Mouse (Mus musculus) gastrocnemius, postnatal 4 days (tissue): ENCODE results near the gene Orc2. TPM values are rescaled to one million over a fixed set of nuclear protein-coding genes. Genes with fewer than 3 reads are reported as not detected.
A peak's percentile ranks its signal among the peaks of the same experiment; 100 is the strongest.

ENCODE experiments used
- DNase-seq, 2 experiments: peaks; one replicate each; pipeline ENCODE4 v3.0.0; 2021 to 2022; ENCODE audit warnings: low spot score in 2 of 2, mixed read lengths in 2 of 2
- long read RNA-seq, 2 experiments: library from polyadenylated mRNA; stranded (forward); transcript quantifications; one replicate each; pipeline ENCODE4 v2.0.0; 2021
- total RNA-seq, 2 experiments: library from RNA; stranded (reverse); gene quantifications; 2 replicates each; pipeline ENCODE4 v1.2.3; 2021

Orc2 gene
- 10 to 100 TPM; 18.1 to 21.1 TPM for total RNA-seq
- long read RNA-seq, experiment 1, transcript Orc2-201 (18 exons, 3,561 nt) = major isoform, 19 of 27 reads
- long read RNA-seq, experiment 1, partial matches to known transcripts = 1 of 27 reads
- long read RNA-seq, experiment 1, other reads (novel, unspliced or antisense) = 7 of 27 reads
- long read RNA-seq, experiment 2, transcript Orc2-201 (18 exons, 3,561 nt) = major isoform, 11 of 18 reads
- long read RNA-seq, experiment 2, partial matches to known transcripts = 1 of 18 reads
- long read RNA-seq, experiment 2, other reads (novel, unspliced or antisense) = 6 of 18 reads

DNA sequence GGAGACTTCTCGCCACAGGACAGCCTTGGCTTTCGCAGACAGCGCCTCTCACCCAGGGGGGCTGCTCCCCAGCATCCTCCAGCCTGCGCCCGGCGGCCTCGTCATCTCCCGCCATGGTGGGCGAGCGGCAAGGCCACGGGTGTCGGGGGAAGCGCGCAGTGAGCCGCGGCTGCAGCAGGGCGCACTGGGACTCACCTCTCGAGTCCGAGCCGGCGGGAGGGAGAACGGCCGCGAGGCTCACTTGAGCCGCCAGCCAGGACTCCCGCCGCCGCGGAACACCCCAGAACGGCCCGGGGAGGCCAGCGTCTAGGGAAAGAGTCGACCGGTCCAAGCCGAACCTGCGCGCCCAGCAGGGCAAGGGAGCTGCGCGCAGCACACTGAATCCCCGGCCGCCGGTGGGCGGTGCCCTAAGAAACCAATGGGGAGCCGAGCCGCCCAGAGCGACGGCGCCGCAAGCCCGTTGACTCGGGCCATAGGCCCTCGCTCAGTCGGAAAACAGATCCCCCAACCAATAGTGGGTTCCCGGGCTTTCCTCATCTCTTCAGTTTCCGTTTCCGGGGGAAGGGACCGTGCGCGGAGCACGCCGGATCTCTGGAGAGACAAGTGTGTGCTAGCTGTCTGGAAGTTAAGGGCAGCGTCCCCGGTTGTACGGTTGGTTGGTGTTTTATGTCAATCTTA, at the start of gene Orc2:
Gene Orc2 (minus strand): TSS at position 533 of the 678 bp plus-strand sequence.
- DNase-seq = peak; percentile 80 to 91

DNA sequence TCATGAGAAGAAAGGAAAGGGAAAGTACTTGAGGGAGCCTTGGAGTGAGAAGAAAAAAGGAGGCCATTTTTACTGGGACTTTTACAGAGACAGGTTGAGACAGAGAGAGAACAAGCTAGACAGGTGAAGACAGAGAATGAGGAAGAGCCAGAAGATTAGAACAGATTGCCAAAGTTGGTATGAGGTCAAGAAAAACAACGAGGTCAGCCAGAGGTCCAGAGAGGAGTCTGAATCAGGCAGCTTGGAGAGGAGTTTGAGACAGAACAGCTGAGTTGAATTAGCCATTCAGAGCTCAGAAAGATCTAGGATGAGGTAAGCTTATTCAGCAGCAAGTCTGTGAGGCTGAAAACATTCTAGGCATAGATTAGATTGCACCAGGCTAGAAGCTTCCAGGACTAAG, 36.5 kb upstream of the Orc2 start:
- DNase-seq = no peak

DNA sequence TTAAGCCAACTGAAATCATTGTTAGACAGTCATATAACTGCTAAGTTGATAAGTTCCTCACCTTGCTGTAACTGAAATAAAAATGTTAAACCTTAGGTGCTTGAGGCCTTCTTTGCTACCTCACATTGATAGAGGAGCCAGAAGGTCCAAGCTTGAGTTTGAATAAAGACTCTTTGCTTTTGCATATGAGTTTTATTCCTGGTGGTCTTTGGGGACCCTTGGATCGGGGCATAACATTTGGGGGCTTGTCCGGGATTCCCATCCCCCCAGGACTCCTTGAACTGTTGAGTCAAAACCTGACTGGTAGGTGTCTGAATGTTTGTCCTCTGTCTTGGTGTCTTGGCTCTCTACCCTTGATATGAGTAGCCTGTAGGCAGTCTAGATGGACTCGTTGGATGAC, 2.3 kb upstream of the Orc2 start:
- DNase-seq = no peak

DNA sequence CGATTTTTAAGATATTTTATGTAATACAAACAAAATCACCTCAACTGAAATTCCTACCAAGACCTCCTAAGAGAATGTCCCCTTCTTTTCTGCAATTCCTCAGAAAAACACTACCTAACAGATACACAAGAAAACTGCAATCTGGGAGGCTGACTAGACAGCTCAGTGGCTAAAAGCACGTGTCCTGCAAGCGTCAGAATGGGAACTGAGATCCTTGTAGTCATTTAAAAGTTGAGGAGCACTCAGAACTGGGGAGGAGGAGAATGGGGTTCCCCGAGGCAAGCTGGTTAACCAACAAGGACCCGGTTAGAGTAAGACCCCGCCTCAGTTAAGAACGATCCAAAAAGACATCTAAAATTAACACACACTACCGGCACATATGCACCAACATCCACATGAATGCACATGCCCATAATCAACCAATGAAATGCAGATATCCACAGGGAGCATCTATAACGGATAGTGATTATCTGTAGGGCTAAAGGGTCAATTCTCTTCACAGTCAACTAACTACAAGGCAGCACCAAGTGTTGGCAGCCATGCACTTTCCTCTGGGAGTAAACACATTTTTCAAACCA, 1.0 kb downstream of the Orc2 start:
- no peak for DNase-seq

DNA sequence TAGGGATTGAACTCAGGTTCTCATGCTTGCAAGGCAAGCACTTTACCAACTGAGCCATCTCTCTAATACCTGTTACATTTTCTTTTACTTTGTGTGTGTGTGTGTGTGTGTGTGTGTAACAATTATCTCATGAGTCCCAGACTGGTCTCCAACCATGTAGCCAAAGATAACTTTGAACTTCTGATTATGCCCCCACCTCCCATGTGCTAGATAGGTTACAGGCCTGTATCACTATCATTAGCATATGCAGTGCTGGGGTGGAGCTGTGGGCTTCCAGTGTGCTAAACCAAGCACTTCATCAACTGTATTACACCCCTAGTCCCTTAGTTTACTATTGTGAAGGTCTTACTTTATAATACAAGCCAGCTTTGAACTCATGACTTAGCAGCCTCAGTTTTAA, 1.8 kb downstream of the Orc2 start:
- no peak for DNase-seq

DNA sequence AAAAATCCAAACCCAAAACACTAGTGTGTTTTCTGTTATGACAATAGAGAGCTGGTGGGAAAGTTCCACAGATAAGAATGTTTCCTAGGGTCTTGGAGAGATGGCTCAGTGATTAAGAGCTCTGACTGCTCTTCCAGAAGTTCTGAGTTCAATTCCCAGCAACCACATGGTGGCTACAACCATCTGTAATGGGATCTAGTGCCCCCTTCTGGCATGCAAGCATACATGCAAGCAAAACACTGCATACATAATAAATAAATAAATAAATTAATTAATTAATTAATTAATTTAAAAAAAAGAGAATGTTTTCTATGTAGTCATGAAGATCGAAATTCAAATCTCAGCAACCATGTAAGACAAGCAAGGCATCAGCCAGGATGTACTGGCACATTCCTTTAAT, 6.2 kb downstream of the Orc2 start:
- no peak for DNase-seq

DNA sequence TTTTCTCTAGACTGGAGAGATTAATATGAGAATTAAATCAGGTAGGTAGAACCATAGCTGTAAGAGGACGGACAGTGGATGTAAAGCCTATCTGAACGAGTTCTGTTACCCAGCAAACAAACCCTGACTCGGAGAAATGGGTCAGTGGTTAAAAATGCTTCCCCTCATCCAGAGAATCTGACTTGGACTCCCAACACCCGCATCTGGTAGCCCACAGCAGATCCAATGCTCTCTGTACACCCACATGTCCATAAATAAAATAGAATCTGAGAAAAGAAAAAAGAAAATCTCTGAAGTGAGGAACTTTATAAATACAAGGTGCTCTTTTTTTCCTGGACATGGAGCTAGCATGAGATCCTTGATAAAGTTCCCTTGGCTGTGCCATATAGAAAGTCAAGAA, 7.2 kb downstream of the Orc2 start:
- DNase-seq = no peak

DNA sequence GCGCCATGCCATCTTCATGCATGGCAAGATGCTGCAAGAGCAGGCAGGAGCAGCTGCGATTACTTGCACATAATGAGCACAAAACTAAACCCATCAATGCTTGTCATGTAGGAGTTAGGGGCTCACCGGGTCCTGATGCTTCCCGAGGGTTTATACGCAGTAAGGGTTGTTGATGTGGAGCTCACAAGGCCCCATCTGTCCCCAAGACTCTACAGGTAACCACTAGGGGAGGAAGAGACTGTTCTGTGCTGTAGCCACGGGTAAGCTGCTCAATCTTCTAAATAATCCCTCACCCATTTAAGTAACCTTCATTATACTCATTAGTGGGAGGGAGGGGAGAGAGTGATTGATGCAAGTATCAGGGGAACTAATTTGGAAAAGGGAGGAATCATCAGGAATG, 9.3 kb downstream of the Orc2 start:
- DNase-seq = no peak

DNA sequence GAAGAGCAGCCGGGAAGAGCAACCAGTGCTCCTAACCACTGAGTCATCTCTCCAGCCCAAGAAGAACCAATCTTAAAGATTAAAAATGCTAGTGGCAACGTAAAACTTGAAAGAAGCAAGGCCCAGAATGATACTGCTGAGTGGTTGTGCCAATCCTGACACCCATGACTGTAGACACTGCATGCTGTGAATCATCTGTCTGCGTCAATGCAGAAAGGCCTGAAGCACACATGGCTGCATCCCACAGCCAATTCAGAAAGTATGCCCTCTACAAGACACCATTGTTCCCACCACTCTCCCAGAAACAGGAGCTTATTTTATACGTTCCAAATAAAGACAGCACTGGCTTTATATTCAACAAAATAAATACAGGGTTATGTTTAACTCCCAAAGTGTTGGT, 22.3 kb downstream of the Orc2 start:
- DNase-seq = no peak

DNA sequence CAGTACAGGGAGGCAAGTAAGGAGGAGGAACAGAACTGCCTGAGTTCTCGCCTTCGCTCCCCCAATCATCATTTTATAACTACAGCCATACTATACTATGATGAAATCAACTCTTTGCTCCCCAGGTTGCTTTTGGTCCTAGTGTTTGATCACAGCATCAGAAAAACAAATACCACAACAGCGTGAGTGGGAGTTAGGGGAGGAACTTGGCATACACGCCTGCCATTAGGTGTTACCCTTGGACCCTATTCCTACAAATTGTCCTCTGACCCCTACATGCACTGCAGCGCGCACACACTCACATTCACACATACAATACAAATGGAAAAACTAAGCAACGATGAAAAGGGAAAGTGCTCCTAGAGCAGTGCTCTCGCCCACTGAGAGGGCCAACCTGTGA, 29.2 kb downstream of the Orc2 start:
- no peak for DNase-seq

DNA sequence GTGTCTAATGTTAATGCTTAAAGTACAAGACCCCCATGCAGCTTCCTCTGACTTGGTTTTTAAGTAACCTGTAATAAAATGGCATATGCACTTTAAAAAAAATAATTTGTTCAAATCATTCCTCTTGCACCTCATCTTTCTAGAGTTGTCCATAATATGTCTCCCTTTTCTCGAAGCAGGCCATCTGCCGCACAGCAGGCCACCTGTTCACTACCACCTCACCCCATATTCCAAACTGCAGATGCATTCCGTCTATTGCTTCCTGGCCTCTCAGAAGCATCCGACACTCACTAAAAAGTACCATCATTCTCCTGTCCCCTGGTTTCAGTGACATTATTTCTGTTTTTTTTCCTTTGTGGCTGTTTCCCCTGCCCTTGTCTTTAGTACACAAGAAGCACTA, 39.3 kb downstream of the Orc2 start:
- no peak for DNase-seq

DNA sequence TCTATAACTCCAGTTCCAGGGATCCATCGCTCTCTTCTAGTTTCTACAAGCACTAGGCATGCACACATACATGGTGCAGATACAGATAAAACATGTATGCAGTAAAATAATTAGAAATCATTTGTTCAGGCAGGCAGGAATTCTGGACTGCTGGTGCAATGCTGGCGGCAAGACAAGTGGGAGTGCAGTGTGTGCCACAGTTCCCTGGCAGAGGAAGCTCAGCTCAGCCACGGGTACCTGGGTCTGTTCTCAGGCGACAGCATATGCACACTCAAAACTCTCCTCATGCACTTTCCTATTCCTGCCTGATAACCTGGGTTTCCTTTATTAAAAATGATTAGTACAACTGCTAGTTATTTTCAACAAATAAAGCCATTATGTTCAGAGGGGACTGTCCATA, 39.9 kb downstream of the Orc2 start:
- DNase-seq = no peak

DNA sequence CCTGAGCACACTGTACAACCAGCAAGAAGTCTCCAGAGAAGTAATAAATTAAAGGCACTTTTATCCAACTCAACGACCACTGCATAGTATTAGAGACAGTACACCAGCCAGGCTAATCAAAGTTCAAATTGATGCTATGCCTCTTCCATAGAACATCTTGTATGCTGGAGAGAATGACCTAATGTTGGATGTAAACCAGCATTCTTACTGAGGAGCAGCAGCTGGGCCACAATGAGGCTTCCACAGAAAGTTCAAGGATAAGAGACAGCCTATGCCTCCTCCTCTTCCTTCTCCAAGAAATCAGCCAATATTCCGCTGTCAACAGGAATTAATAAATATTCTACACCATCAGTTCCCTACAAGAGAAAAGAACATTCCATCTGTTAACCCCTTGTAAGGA, 41.0 kb downstream of the Orc2 start:
- DNase-seq = no peak

DNA sequence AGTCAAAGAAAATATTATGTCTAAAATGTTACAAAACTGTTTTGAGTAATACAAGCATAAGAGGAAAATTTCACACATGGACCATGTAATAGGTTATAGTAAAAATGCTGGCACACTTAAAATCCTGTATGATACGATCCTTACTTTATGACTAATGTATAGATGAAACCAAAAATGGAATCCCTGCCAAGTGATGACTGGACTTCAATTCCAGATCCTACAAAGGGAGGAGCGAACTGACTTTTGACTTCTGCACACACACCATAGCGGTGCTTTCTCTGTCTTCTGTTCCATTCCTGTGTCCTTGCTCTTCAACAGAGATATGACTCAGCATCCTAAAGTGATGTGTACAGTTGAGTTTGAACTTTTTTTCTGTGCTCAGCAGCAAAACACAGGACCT, 44.3 kb downstream of the Orc2 start:
- DNase-seq = no peak

DNA sequence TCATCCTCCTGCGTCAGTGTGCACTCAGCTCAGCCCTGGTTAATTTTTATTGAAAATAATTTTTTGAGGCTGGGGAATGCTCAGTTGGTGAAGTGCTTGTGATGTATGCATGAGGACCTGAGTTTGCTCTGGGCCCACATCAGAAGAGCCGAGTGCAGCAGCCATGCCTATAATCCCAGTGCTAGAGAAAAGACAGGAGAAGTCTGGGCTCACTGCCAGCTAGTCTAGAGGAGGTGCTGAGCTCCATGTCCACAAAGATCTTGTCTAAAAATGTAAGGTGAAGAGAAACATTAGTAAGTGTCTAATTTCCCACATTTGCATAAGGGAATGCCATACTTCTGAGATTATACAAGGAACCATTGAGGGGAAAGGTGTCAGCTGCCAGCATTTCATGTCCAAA, 46.0 kb downstream of the Orc2 start:
- DNase-seq = no peak

DNA sequence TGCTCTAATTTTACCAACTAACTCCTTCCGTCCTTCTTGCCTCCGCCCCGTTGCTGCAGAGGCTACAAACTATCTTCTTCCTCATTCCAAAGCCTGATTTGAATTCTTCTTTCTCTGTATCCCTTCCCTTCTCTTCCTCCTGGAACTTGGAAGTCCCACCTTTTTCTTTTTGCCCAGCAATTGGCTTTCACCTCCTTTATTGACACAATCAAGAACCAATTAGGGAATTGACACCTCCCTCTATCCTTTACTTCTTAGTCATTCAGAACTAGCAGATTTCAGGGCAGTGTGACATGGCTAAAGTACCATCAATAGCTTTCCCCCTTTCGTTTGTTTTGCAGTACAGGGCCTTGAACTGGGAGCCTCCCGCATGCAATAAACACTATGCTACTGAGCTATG, 46.7 kb downstream of the Orc2 start:
- no peak for DNase-seq

DNA sequence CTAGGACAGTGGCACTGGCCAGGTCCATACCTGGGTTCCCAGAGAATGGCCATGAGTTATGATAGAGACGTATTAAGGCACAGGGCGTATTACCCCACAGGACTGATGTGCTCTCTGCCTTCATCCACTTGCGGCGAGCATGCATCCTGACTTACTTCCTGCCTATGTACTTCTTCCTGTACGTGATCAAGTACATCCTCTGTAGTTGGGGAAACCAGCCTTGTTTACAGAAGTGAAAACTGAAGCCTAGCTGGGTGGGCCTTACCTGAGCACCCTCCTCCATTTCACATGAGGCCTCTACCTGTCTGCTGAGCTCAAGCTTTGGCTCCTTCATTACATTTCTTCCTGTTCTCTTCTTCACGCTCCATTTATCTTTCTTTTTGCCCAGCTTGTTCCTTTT, 50.6 kb downstream of the Orc2 start:
- no peak for DNase-seq

DNA sequence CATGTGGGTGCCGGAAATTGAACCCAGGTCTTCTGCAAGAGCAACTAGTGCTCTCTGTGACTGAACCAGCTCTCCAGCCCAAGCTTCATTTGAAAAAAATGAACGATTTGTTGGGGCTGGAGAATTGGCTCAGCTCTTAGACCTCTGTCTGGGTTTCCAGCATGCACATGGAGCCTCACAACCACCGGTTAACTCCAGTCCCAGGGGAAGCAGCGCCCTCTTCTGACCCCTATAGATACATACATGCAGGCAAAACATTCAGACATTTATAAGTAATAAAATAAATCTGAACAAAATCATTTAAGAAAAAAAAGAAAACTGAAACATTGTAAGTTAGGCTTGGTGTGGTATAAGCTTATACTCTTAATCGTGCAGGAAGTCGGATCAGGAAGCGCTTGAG, 56.5 kb downstream of the Orc2 start:
- no peak for DNase-seq

DNA sequence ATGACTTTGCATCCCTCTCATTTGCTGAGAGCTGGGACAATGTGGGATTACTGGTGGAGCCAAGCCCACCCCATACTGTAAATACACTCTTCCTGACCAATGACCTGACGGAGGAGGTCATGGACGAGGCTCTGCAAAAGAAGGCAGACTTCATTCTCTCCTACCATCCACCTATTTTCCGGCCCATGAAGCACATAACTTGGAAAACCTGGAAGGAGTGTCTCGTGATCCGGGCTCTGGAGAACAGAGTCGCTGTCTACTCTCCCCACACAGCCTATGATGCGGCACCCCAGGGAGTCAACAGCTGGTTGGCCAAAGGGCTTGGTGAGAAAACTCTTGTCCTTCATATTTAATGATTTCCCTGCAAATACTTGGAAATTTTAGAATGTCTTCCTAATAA, 57.1 kb downstream of the Orc2 start:
- DNase-seq = no peak

DNA sequence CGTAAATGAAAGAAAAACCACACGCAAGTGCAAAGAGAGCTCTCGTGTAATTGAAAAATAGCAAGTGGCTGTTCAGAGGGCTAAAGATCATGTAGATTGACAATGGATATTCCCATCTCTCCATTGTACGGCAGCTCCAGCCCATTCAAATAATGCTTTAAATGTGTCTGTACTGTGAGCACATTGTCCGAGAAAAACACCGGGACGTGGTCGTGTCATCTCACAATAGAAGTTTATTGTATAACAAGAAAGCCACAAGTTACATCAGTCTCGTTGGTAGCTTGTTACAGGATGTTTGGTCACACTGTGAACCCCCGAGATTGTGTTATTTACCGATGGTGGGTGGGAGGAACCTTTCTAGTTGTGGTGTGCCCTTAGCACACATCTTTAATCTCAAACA, 59.0 kb downstream of the Orc2 start:
- DNase-seq = no peak

DNA sequence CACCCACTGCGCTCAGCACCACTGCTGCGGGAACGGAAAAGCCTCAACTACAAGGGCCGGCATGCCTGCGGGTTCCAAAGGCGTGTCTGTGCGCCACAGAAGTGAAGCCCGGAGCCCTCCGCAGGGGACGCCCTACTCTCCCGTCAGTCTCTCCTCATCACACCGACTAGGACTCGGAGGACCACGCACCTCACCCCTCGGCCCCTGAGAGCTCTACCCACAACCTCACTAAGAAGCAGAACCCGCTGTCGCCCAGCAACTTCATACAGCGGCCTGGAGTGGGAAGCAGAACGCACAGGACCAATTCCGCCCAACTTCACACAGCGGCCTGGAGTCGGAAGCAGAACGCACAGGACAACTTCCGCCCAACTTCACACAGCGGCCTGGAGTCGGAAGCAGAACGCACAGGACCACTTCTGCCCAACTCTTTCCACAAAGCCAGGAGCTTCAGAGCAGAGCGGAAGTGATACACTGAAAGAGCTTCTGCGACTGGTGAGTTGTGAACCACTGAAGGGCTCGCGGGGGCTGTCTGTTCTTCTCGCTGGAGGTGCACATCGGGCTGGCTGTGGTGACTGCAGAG, 59.7 kb downstream of the Orc2 start, which contains the start of the genes Nif3l1 and Ppil3:
Gene Nif3l1 (plus strand): TSS at position 9 of the 580 bp plus-strand sequence.
Gene Ppil3 (minus strand): TSS at position 344 of the 580 bp plus-strand sequence.
- DNase-seq = peak; percentile 53 to 81

DNA sequence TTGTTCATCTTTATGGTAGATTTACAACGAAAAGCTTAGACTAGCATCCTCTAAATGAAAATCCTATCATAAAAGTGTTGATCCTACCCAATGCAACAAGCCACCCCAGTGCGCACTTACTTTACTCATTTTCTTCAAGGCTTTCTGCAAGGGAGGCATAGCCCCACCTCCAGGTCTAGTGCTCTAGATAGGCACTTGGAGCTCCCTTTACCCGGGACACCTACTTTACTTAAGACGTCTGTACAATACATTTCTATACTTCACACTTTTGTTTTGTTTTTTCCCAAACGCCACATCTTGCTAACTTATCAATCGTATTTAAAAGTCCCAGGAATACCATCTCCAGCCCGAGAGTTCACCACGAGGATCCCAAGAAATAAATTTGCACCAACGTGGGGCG, 60.2 kb downstream of the Orc2 start:
- no peak for DNase-seq
